Comparison of ENCODE assay signal across 10 mouse cellular contexts in the genomic region with DNA sequence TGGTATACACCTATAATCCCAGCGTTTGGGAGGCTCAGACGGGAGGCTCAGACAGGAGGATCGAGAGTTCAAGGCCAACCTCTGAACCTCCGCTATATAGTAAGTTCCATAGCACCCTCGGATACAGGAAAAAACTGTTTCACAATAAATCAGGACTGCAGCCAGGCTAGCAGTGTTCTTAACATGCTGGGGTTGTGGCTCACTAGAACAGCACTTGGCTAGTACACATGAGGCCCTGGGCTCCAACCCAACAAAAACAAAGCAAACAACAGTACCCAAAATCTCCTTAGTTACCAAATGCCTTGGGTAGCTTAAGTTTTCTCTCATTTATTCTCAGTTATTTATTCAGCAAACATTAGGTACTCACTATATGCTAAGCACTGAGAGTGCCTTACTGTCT. TPM values are rescaled to one million over a fixed set of nuclear protein-coding genes. Genes with fewer than 3 reads are reported as not detected.
DNase-seq lines count a peak whose midpoint lies in the region; ATAC-seq and TF ChIP-seq lines count a peak whose summit lies in the region.
"Had no signal": no experiment of that assay in that cellular context is flagged by ENCODE, and none has a peak within 500 bp of the region (broad histone marks: within the 10 kb centered on the region; RNA-seq: fewer than 3 reads in every experiment).

No protein-coding gene starts in this region.

- WGBS in hindbrain, postnatal 0 days, result 74% methylated on average over 5 of the region's 5 CpGs
- WGBS in hindbrain, embryonic 13.5 days, result 88% methylated on average over 5 of the region's 5 CpGs
- 57% methylated on average over 5 of the region's 5 CpGs for WGBS in heart, adult 2 months
- WGBS in lung, adult 2 months, result 46% methylated on average over 5 of the region's 5 CpGs
- WGBS in cerebellum, adult 2 months, result 82% methylated on average over 5 of the region's 5 CpGs

- ATAC-seq in hindbrain, postnatal 0 days, result no peak
- ATAC-seq in hindbrain, embryonic 13.5 days (ENCODE audit: low FRiP score), result no peak

- no peak for TF ChIP-seq POLR2A in heart, adult 2 months (IDR thresholded peaks at IDR 0.05; ENCODE audit: insufficient read depth, low read depth, low read length)
- no peak for TF ChIP-seq POLR2A in lung, adult 2 months (IDR thresholded peaks at IDR 0.05; ENCODE audit: borderline replicate concordance, extremely low read depth, low read depth, low read length)
- TF ChIP-seq POLR2A in cerebellum, adult 2 months (IDR thresholded peaks at IDR 0.05; ENCODE audit: borderline replicate concordance, insufficient read depth, low read length), result no peak

- H3K9ac ChIP-seq in hindbrain, postnatal 0 days (replicated peaks; ENCODE audit: low read length), result no peak overlapping the region
- H3K9ac ChIP-seq in hindbrain, embryonic 13.5 days, result no peak overlapping the region
- H3K9ac ChIP-seq in heart, adult 2 months (ENCODE audit: low read depth, low read length), result no peak overlapping the region
- H3K9ac ChIP-seq: limb, embryonic 12.5 days; neural tube, embryonic 12.5 days had no signal

- H3K27ac ChIP-seq in hindbrain, postnatal 0 days, result peak overlapping the region; percentile 42
- H3K27ac ChIP-seq in hindbrain, embryonic 13.5 days, result no peak overlapping the region
- H3K27ac ChIP-seq in heart, adult 2 months, result peak overlapping the region; percentile 75
- no peak overlapping the region for H3K27ac ChIP-seq in cerebellum, adult 2 months (ENCODE audit: insufficient read depth, low read length)
- H3K27ac ChIP-seq: neural tube, embryonic 12.5 days had no signal

- no peaks in the 10 kb centered on the region for H3K36me3 ChIP-seq in hindbrain, postnatal 0 days (ENCODE audit: insufficient read depth, low read length)
- H3K36me3 ChIP-seq in hindbrain, embryonic 13.5 days, result no peaks in the 10 kb centered on the region
- H3K36me3 ChIP-seq in heart, adult 2 months (ENCODE audit: control insufficient read depth, insufficient read depth, low read length), result peaks cover 6% of the 10 kb centered on the region; the same call in 1 of the 2 replicates
- H3K36me3 ChIP-seq: limb, embryonic 12.5 days; neural tube, embryonic 12.5 days had no signal

- H3K9me3 ChIP-seq in hindbrain, postnatal 0 days (ENCODE audit: low read length), result no peaks in the 10 kb centered on the region
- H3K9me3 ChIP-seq in hindbrain, embryonic 13.5 days, result no peaks in the 10 kb centered on the region
- H3K9me3 ChIP-seq: limb, embryonic 12.5 days; neural tube, embryonic 12.5 days had no signal

- intact Hi-C loops in heart, adult 2 months (cut with DNase I), result loop anchor here (2.0 kb wide), 1 partner anchor 17 kb away; no protein-coding TSS in a partner anchor

- TF ChIP-seq CTCF in hindbrain, postnatal 0 days (IDR thresholded peaks at IDR 0.05; ENCODE audit: low read depth), result no peak
- no peak for TF ChIP-seq CTCF in heart, adult 2 months (IDR thresholded peaks at IDR 0.05)
- no peak for TF ChIP-seq CTCF in lung, adult 2 months (IDR thresholded peaks at IDR 0.05; ENCODE audit: insufficient read depth, low read length)
- TF ChIP-seq CTCF in cerebellum, adult 2 months (IDR thresholded peaks at IDR 0.05; ENCODE audit: borderline replicate concordance, insufficient read depth, low read depth, low read length), result no peak

- H3K4me1 ChIP-seq in hindbrain, postnatal 0 days (ENCODE audit: insufficient read depth, low read length), result peaks cover 11% of the 10 kb centered on the region; the same call in 1 of the 2 replicates
- peaks cover 19% of the 10 kb centered on the region for H3K4me1 ChIP-seq in hindbrain, embryonic 13.5 days (replicated peaks)
- peaks cover 41% of the 10 kb centered on the region for H3K4me1 ChIP-seq in heart, adult 2 months (ENCODE audit: control insufficient read depth, insufficient read depth, low read length)
- peaks cover 52% of the 10 kb centered on the region for H3K4me1 ChIP-seq in lung, adult 2 months (ENCODE audit: control insufficient read depth, insufficient read depth, low read length)
- no peaks in the 10 kb centered on the region for H3K4me1 ChIP-seq in cerebellum, adult 2 months (ENCODE audit: control insufficient read depth, insufficient read depth, low read length)

- DNase-seq in hindbrain, postnatal 0 days (ENCODE audit: low spot score), result peak; percentile 51
- DNase-seq in NIH3T3 (ENCODE audit: low read depth) (peak; percentile 99), MN1 (ENCODE audit: low spot score) (no peak)
- peak; percentile 63 to 75 for DNase-seq in heart, adult 2 months
- peak; percentile 67 for DNase-seq in lung, adult 2 months
- no peak for DNase-seq in cerebellum, adult 2 months
- DNase-seq in embryo, embryonic 10 days (ENCODE audit: low spot score), result no peak

- 0 out of 2 replicates have a peak, but pooled peaks cover 3% of the 10 kb centered on the region for H3K79me2 ChIP-seq in heart, adult 2 months (replicated peaks; ENCODE audit: control insufficient read depth, insufficient read depth, low read length)

- no peaks in the 10 kb centered on the region for H3K27me3 ChIP-seq in hindbrain, postnatal 0 days (ENCODE audit: insufficient read depth, low read length)
- H3K27me3 ChIP-seq in hindbrain, embryonic 13.5 days, result no peaks in the 10 kb centered on the region
- H3K27me3 ChIP-seq in heart, adult 2 months (ENCODE audit: control insufficient read depth, insufficient read depth, low read length), result no peaks in the 10 kb centered on the region
- no peaks in the 10 kb centered on the region for H3K27me3 ChIP-seq in cerebellum, adult 2 months (ENCODE audit: control insufficient read depth, insufficient read depth, low read length)
- H3K27me3 ChIP-seq: limb, embryonic 12.5 days; neural tube, embryonic 12.5 days had no signal

- no peak overlapping the region for H3K4me3 ChIP-seq in hindbrain, postnatal 0 days (ENCODE audit: low read length)
- no peak overlapping the region for H3K4me3 ChIP-seq in hindbrain, embryonic 13.5 days
- H3K4me3 ChIP-seq in heart, adult 2 months, result no peak overlapping the region
- H3K4me3 ChIP-seq in lung, adult 2 months (replicated peaks; ENCODE audit: extremely low read depth, low read depth, low read length), result no peak overlapping the region
- H3K4me3 ChIP-seq in cerebellum, adult 2 months (replicated peaks; ENCODE audit: insufficient read depth, low read depth, low read length), result no peak overlapping the region
- H3K4me3 ChIP-seq: limb, embryonic 12.5 days; neural tube, embryonic 12.5 days had no signal

- no peak overlapping the region for H3K4me2 ChIP-seq in hindbrain, postnatal 0 days (ENCODE audit: low read depth, low read length)
- no peak overlapping the region for H3K4me2 ChIP-seq in hindbrain, embryonic 13.5 days
- H3K4me2 ChIP-seq: limb, embryonic 12.5 days; neural tube, embryonic 12.5 days had no signal

- no peak for TF ChIP-seq EP300 in heart, adult 2 months (IDR thresholded peaks at IDR 0.05; ENCODE audit: insufficient read depth, low read depth, low read length)

RNA-seq across cellular contexts. Expression of gene Tspan9, which starts 21.7 kb away (rescaled TPM):
- total RNA-seq in hindbrain, postnatal 0 days (2014; rRNA removed), result 177 and 266 TPM in 2 replicates
- polyA plus RNA-seq in hindbrain, postnatal 0 days (2015; fragmentation: Nextera tagmentation; extraction: Ambion mirVana), result 70.1 and 73.8 TPM in 2 replicates
- polyA plus RNA-seq in hindbrain, embryonic 13.5 days (2015; fragmentation: Nextera tagmentation; extraction: Ambion mirVana), result 32.7 and 35.8 TPM in 2 replicates
- total RNA-seq in heart, adult 2 months (2021), result 100 to 1,000 TPM in 1 of 2 experiments, 10 to 100 TPM in 1; 84.9 to 104 TPM
- polyA plus RNA-seq in heart, adult 2 months (2012; rRNA removed), result 88.5 and 127 TPM in 2 replicates
- 255 and 312 TPM in 2 replicates for polyA plus RNA-seq in lung, adult 2 months (2012; rRNA removed)
- 303 and 370 TPM in 2 replicates for polyA plus RNA-seq in cerebellum, adult 2 months (2012; rRNA removed)

Comparison
In these comparisons a context has a peak if more than half of its experiments do, and no peak if none do; other contexts are left out.
1. H3K27ac ChIP-seq: peak in hindbrain, postnatal 0 days (single experiment) and heart, adult 2 months (single experiment); none in hindbrain, embryonic 13.5 days (single experiment) and cerebellum, adult 2 months (single experiment).
2. DNase-seq: peak in hindbrain, postnatal 0 days (single experiment), NIH3T3 (single experiment), heart, adult 2 months (2 of 2) and lung, adult 2 months (single experiment); none in cerebellum, adult 2 months (0 of 2), embryo, embryonic 10 days (single experiment) and MN1 (single experiment).